8 mouse cellular contexts compared by ENCODE assay signal in the genomic region with DNA sequence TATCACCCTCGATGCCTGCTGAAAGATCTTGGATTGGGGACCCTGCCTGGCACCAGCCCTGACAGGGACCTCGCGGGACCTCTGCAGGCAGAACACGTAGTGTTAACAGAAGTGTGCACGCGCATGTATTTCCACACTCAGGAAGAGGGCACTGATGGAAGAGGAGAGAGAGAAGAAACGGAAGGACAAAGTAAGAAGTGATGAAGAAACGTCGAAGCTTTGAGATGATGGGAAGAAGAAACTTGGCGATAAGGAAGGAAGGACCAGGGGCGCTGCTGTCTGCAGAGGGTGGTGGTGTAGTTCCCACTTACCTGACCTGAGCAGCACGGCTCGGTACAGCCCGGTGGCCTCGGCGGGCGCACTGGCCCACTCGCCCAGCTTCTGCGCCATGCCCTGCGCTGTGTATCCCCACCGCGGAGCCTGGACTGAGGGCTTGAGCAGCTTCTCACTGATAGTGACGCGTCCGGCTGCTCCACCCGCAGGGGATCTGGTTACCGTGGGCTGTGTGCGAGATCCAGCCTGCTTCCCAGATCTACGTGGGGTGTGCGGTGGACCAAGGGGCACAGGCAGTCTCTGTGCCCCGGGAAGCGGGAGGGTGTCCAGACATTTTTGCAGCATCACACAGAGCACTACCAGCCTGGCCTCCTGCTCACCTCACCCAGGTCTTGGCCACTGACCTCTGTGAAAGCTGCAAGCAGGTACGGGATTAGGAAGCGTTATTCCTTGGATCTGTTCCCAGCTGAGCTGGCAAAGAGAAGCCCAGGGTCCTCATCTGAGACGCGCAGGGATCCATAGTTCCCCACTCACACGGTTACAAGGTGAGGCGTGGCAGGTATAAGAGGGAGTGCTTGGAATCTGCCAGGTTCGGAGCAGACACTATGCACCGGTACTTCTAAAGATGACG. TPM values are rescaled to one million over a fixed set of nuclear protein-coding genes. Genes with fewer than 3 reads are reported as not detected.
DNase-seq lines count a peak whose midpoint lies in the region; ATAC-seq lines count a peak whose summit lies in the region.

A gene (minus strand): TSS at position 830 of the 904 bp plus-strand sequence.

- H3K9ac ChIP-seq in forebrain, embryonic 16.5 days (replicated peaks; ENCODE audit: low read depth, low read length) = peak within 1 kb of the TSS; percentile 2
- 0 out of 2 replicates have a peak within 1 kb of the TSS, but pooled peaks have one; percentile 18 for H3K9ac ChIP-seq in neural tube, embryonic 11.5 days (ENCODE audit: low read length)

- ATAC-seq in forebrain, embryonic 16.5 days = peak; percentile 41
- ATAC-seq in neural tube, embryonic 11.5 days (ENCODE audit: insufficient read depth, low FRiP score, low TSS enrichment) = no peak; the same call in 1 of the 2 replicates

- H3K9me3 ChIP-seq in forebrain, embryonic 16.5 days (ENCODE audit: control insufficient read depth, low read length) = no peaks in the 10 kb centered on the region
- no peaks in the 10 kb centered on the region for H3K9me3 ChIP-seq in neural tube, embryonic 11.5 days (ENCODE audit: control insufficient read depth, low read length)

- 13% methylated on average over 41 of the region's 41 CpGs for WGBS in forebrain, embryonic 16.5 days
- WGBS in neural tube, embryonic 11.5 days = 10% methylated on average over 41 of the region's 41 CpGs

- peak within 1 kb of the TSS; percentile 31 for H3K4me3 ChIP-seq in forebrain, embryonic 16.5 days (replicated peaks; ENCODE audit: low read length)
- H3K4me3 ChIP-seq in neural tube, embryonic 11.5 days (ENCODE audit: low read depth, low read length) = peak within 1 kb of the TSS; percentile 20

- H3K36me3 ChIP-seq in forebrain, embryonic 16.5 days (ENCODE audit: control insufficient read depth, insufficient read depth) = no peaks in the 10 kb centered on the region
- no peaks in the 10 kb centered on the region for H3K36me3 ChIP-seq in neural tube, embryonic 11.5 days (ENCODE audit: control insufficient read depth, insufficient read depth, low read length)

- H3K4me2 ChIP-seq in forebrain, embryonic 16.5 days (ENCODE audit: low read length) = peak within 1 kb of the TSS; percentile 50
- peak within 1 kb of the TSS; percentile 35 for H3K4me2 ChIP-seq in neural tube, embryonic 11.5 days (ENCODE audit: low read depth)

- DNase-seq in left cerebral cortex, adult 18-20 months (ENCODE audit: low spot score in 2 of 2) = no peak
- DNase-seq in left cerebral cortex, postnatal 4 days = no peak
- no peak for DNase-seq in layer of hippocampus, postnatal 25 days (ENCODE audit: extremely low spot score in 1 of 2, low spot score in 1 of 2)
- peak; percentile 31 for DNase-seq in neural tube, embryonic 11.5 days (ENCODE audit: low spot score)
- DNase-seq in yolk sac, embryonic 10.5 days (ENCODE audit: low spot score) = no peak
- no peak for DNase-seq in T-cell, adult 2 months (ENCODE audit: low spot score)
- DNase-seq in adrenal gland, adult 8-10 months = no peak

- peaks cover 16% of the 10 kb centered on the region for H3K4me1 ChIP-seq in forebrain, embryonic 16.5 days (replicated peaks; ENCODE audit: control insufficient read depth, insufficient read depth, low read length)
- no peaks in the 10 kb centered on the region; the same call in 1 of the 2 replicates for H3K4me1 ChIP-seq in neural tube, embryonic 11.5 days (ENCODE audit: control insufficient read depth, insufficient read depth, low read length)

- no peak within 1 kb of the TSS for H3K27ac ChIP-seq in forebrain, embryonic 16.5 days (ENCODE audit: low read length)
- no peak within 1 kb of the TSS for H3K27ac ChIP-seq in neural tube, embryonic 11.5 days (ENCODE audit: low read depth, low read length)

- intact Hi-C loops in left cerebral cortex, postnatal 4 days (cut with DNase I) = no loop called here

- H3K27me3 ChIP-seq in forebrain, embryonic 16.5 days (replicated peaks; ENCODE audit: control insufficient read depth, insufficient read depth, low read length) = peaks cover 15% of the 10 kb centered on the region
- H3K27me3 ChIP-seq in neural tube, embryonic 11.5 days (ENCODE audit: control insufficient read depth, insufficient read depth, low read length) = peaks cover 29% of the 10 kb centered on the region

RNA-seq across cellular contexts. Expression of the gene that starts here (rescaled TPM):
- total RNA-seq in left cerebral cortex, adult 18-20 months (2021) = 100 to 1,000 TPM; 213 to 316 TPM
- 1 to 10 TPM; 3.3 to 3.5 TPM for total RNA-seq in left cerebral cortex, postnatal 4 days (2021)
- 0.54 and 0.73 TPM in 2 replicates for polyA plus RNA-seq in forebrain, embryonic 16.5 days (2015; fragmentation: Nextera tagmentation; extraction: Ambion mirVana)
- total RNA-seq in layer of hippocampus, postnatal 25 days (2021) = 100 to 1,000 TPM; 284 to 286 TPM
- 0.78 and 0.94 TPM in 2 replicates for polyA plus RNA-seq in neural tube, embryonic 11.5 days (2014; fragmentation: Nextera tagmentation; extraction: Ambion mirVana)
- total RNA-seq in adrenal gland, adult 8-10 months (2022) = 1 to 10 TPM; 3.7 to 6.7 (median 5.6) TPM

Comparison
In these comparisons a context has a peak if more than half of its experiments do, and no peak if none do; other contexts are left out.
1. RNA of the gene that starts here (total RNA-seq): 213 to 316 TPM in left cerebral cortex, adult 18-20 months and 284 to 286 TPM in layer of hippocampus, postnatal 25 days; 3.7 to 6.7 TPM in adrenal gland, adult 8-10 months and 3.3 to 3.5 TPM in left cerebral cortex, postnatal 4 days; every median in the first group is over 10 times any median in the second.
2. Peak in ATAC-seq, H3K4me3 ChIP-seq, H3K9ac ChIP-seq and H3K4me2 ChIP-seq in forebrain, embryonic 16.5 days; RNA of the gene not detected or under 1 TPM.
3. Peak in DNase-seq, H3K4me3 ChIP-seq, H3K9ac ChIP-seq and H3K4me2 ChIP-seq in neural tube, embryonic 11.5 days; RNA of the gene not detected or under 1 TPM.